Mouse (Mus musculus) spleen, adult 2 months (tissue): ENCODE measurements around the gene Emg1.

Source experiments
- CTCF ChIP-seq: fragments of 200-500 bp; IDR thresholded peaks from 2 replicates; pipeline ENCODE4 v1.5.1; 2011; ENCODE audit warnings: mild to moderate bottlenecking, inconsistent platforms; ENCODE audit not compliant: insufficient read depth, insufficient read length, insufficient replicate concordance; ENCODE audit errors: extremely low read depth
- POLR2A ChIP-seq: fragments of 200-500 bp; IDR thresholded peaks from 2 replicates; pipeline ENCODE4 v1.6.1; 2011; ENCODE audit warnings: low read depth, low read length, inconsistent platforms

DNA sequence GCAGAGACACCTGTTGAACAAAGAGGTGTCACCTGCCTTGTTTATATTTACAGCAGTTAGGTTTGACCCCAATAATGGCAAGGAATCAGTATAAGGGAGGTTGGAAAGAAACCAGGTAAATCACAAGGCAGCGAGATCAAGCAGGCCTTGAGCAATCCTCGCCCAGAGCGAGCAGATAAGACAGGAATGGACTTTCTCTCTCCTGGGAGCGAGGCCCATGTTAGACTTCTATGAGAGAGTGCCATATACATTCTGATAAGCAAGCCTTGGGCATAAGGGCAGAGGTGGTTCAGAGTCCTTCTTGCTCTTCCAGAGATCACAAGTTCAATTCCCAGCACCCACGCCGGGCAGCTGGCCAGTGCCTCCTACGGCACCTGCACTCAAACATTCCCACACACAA is 33.2 kb downstream of the Emg1 start:
- TF ChIP-seq CTCF (no peak), POLR2A (no peak)
